Mouse (Mus musculus) kidney, adult 2 months (tissue): ENCODE data around the gene Ssh3. TPM values are rescaled to one million over a fixed set of nuclear protein-coding genes. Genes with fewer than 3 reads are reported as not detected.

Experiments used
- DNase-seq: peaks from one replicate; pipeline ENCODE4 v3.0.0; 2021
- H3K27ac ChIP-seq: fragments of 200-500 bp; 2 replicates; pipeline ENCODE4 v1.5.1; 2012; ENCODE audit warnings: low read depth, low read length, control low read depth, inconsistent platforms; ENCODE audit not compliant: insufficient read depth
- H3K27me3 ChIP-seq: fragments of 200-500 bp; replicated peaks from 2 replicates; pipeline ENCODE4 v1.6.1; 2012; ENCODE audit warnings: mild to moderate bottlenecking, moderate library complexity, low read length, inconsistent platforms; ENCODE audit not compliant: control insufficient read depth, insufficient read depth
- H3K36me3 ChIP-seq: fragments of 200-500 bp; 2 replicates; pipeline ENCODE4 v1.6.1; 2012; ENCODE audit warnings: mild to moderate bottlenecking, moderate library complexity, low read length, inconsistent platforms; ENCODE audit not compliant: control insufficient read depth, insufficient read depth
- H3K4me1 ChIP-seq: fragments of 200-500 bp; 2 replicates; pipeline ENCODE4 v1.6.1; 2011; ENCODE audit warnings: low read length; ENCODE audit not compliant: control insufficient read depth, insufficient read depth
- H3K4me3 ChIP-seq: fragments of 200-500 bp; 2 replicates; pipeline ENCODE4 v1.5.1; 2011; ENCODE audit warnings: mild to moderate bottlenecking, low read depth, low read length, control low read depth; ENCODE audit not compliant: insufficient read depth
- CTCF ChIP-seq: fragments of 200-500 bp; conservative IDR thresholded peaks from 2 replicates; pipeline ENCODE4 v1.5.1; 2011; ENCODE audit warnings: low read depth, mild to moderate bottlenecking, control low read depth, low read length, moderate library complexity, mixed read lengths; ENCODE audit not compliant: insufficient read depth, insufficient read length
- POLR2A ChIP-seq: fragments of 200-500 bp; IDR thresholded peaks from one replicate; pipeline ENCODE4 v1.6.1; 2011; ENCODE audit warnings: low read depth, low read length, control low read depth
- WGBS: fragments of 180-500 bp; shearing (Covaris S2); methylation state at CpG from one replicate; pipeline ENCODE4 v1.1.7; 2018; 5-methylcytosine and 5-hydroxymethylcytosine counted together
- polyA plus RNA-seq: library from polyadenylated mRNA; depleted of rRNA; stranded (reverse); fragments of >200 nt; gene quantifications from 2 replicates; pipeline ENCODE4 v1.2.3, GENCODE M21; 2012

Gene Ssh3
- polyA plus RNA-seq, 1 experiment = 39.0 TPM

- Histone ChIP-seq H3K4me1 (peaks cover 52% of the 10 kb centered on the region), H3K27ac (no peak overlapping the region), H3K36me3 (no peaks in the 10 kb centered on the region), H3K4me3 (no peak overlapping the region), H3K27me3 (no peaks in the 10 kb centered on the region)
- DNase-seq = no peak
- 59% methylated on average over 11 of the region's 11 CpGs for WGBS
- no peak for TF ChIP-seq CTCF
- no peak for TF ChIP-seq POLR2A
Measured at GRCm38 (mm10) chr19:4300852-4301734, 32.1 kb upstream of the Ssh3 start.

DNA sequence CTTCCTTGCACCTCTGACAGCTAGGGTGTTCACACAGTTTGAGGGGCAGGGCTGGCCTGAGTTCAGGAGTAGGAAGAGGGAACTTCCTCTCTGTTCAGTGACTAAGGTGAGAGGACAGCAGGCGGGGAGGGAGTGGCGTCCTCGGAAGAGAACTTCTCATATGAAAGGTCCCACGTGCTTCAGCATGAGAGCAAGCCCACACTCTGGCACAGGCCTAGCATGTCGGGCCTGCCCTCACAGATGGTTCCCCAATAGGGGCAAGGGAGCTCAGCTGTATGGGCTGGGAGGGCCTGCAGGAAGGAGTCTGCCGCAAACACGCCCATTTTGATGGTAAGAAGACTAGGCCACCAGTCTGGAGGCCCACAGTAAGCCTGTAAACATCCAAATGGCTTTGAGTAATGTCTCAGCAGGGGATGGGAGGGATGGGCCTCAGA lies 31.3 kb upstream of the Ssh3 start:
- no peak for TF ChIP-seq CTCF
- TF ChIP-seq POLR2A = no peak
- peaks cover 51% of the 10 kb centered on the region for H3K4me1 ChIP-seq
- H3K4me3 ChIP-seq = no peak overlapping the region
- H3K36me3 ChIP-seq = no peaks in the 10 kb centered on the region
- WGBS = 52% methylated on average over 7 of the region's 7 CpGs
- no peaks in the 10 kb centered on the region for H3K27me3 ChIP-seq
- peak overlapping the region; percentile 25; the same call in 1 of the 2 replicates for H3K27ac ChIP-seq
- DNase-seq = peak; percentile 48

- Histone ChIP-seq H3K4me1 (peaks cover 45% of the 10 kb centered on the region), H3K27me3 (no peaks in the 10 kb centered on the region), H3K4me3 (no peak overlapping the region), H3K36me3 (no peaks in the 10 kb centered on the region), H3K27ac (peak overlapping the region; percentile 25)
- TF ChIP-seq CTCF = no peak
- TF ChIP-seq POLR2A = no peak
- 58% methylated on average over 6 of the region's 6 CpGs for WGBS
- no peak for DNase-seq
Measured at GRCm38 (mm10) chr19:4299574-4300270, 30.7 kb upstream of the Ssh3 start.

DNA sequence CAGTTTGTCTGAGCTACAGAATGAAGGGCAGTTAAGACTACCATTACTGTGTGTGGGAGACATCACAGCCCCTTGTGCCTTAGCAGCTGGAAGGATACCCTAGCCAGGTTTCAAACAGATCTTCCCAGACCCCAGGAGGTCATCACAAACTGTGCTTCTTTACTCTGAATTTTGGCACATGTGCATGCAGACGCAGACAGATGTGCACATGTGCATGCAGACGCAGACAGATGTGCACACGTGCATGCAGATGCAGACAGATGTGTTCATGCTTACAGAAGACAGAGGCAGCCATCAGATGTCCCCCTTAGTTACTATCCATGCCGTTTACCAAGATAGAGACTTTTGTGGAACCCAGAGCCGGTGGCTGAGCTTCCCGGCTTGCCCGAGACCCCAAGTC lies 30.1 kb upstream of the Ssh3 start:
- H3K36me3 ChIP-seq = no peaks in the 10 kb centered on the region
- no peak overlapping the region for H3K27ac ChIP-seq
- H3K27me3 ChIP-seq = no peaks in the 10 kb centered on the region
- no peak for DNase-seq
- no peak overlapping the region for H3K4me3 ChIP-seq
- peaks cover 42% of the 10 kb centered on the region for H3K4me1 ChIP-seq
- WGBS = 92% methylated on average over 7 of the region's 7 CpGs
- TF ChIP-seq CTCF (no peak), POLR2A (no peak)

DNA sequence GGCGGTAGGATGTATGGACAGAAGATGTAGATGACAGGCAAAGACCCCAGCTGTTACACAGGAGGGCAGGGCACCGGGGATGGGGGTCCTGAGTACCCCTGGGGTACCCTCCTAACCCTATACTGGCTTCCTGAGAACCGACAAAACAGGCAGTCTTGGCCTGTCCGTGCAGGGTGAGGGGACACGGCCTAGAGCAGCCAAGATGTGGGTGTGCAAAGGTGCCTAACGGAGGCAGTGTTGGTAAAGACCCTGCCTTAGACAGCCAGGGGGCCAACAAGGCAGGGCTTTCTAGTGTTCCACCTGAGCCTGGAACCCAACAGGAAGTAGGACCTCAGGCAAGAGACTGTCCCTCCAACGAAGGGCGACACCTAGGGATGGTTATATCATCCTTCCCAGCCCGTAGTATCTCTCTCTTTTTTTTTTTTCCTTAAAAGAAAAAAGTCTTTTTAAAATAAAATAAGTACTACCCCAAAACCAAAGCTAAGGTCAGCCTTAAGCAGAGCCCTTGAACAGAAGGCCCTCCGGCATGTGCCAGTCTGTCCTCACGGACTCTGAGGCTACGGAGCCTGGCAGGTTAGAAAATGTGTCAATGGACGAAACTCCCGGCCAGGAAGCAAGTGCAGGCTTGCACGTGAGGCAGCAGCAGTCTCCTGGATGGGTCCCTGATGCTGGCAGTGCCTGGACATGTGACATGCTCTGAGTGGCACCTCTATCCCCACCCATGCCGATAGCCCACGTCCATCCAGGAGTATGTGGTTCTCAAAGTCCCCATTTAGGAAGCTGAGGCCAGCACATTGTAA lies 29.5 kb upstream of the Ssh3 start:
- no peak for TF ChIP-seq CTCF
- no peak for TF ChIP-seq POLR2A
- no peak for DNase-seq
- WGBS = 77% methylated on average over 17 of the region's 17 CpGs
- Histone ChIP-seq H3K36me3 (no peaks in the 10 kb centered on the region), H3K4me3 (no peak overlapping the region), H3K4me1 (peaks cover 40% of the 10 kb centered on the region), H3K27me3 (no peaks in the 10 kb centered on the region), H3K27ac (no peak overlapping the region)

DNA sequence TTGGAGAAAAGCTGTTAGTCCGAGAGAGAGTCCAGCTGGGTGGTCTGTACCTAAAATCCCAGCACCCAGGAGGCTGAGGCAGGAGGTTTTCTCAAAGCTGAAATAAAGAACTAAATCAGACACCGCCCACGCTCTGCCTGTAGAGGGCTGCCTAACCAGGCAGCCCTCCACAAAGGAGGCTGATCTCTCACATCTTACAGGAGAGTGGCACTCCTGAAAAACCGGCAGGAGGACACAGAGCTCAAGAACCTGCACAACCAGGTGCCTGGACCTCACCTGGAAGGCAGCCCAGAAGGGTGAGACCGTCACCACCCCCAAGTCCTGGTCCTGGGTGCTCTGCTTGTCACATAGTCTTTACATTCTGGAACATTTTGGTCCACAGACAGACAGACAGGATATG lies 28.9 kb upstream of the Ssh3 start:
- no peaks in the 10 kb centered on the region for H3K36me3 ChIP-seq
- WGBS = 76% methylated on average over 5 of the region's 5 CpGs
- TF ChIP-seq CTCF (no peak), POLR2A (no peak)
- H3K27ac ChIP-seq = no peak overlapping the region
- H3K4me1 ChIP-seq = peaks cover 34% of the 10 kb centered on the region
- DNase-seq = no peak
- H3K27me3 ChIP-seq = no peaks in the 10 kb centered on the region
- no peak overlapping the region for H3K4me3 ChIP-seq
